Mouse (Mus musculus) forebrain, embryonic 13.5 days (tissue): ENCODE results near the gene Tnrc6a. TPM values are rescaled to one million over a fixed set of nuclear protein-coding genes. Genes with fewer than 3 reads are reported as not detected.

Source experiments
- ATAC-seq: fragments of 200-750 bp; cut with Nextera tagmentation; 2 replicates; pipeline ENCODE4 v1.8.0; 2017
- H3K27ac ChIP-seq: fragments of 300-500 bp; sonication (generic); 2 replicates; pipeline ENCODE4 v1.5.1; 2015; ENCODE audit warnings: inconsistent platforms, mild to moderate bottlenecking, moderate library complexity
- H3K27me3 ChIP-seq: fragments of 300-500 bp; sonication (generic); 2 replicates; pipeline ENCODE4 v1.6.1; 2015; ENCODE audit warnings: mild to moderate bottlenecking, inconsistent platforms
- H3K36me3 ChIP-seq: fragments of 300-500 bp; sonication (generic); 2 replicates; pipeline ENCODE4 v1.6.1; 2015; ENCODE audit warnings: mild to moderate bottlenecking, inconsistent platforms; ENCODE audit not compliant: poor library complexity, severe bottlenecking
- H3K4me1 ChIP-seq: fragments of 300-500 bp; sonication (generic); 2 replicates; pipeline ENCODE4 v1.6.1; 2015; ENCODE audit warnings: inconsistent platforms
- H3K4me2 ChIP-seq: fragments of 300-500 bp; sonication (generic); 2 replicates; pipeline ENCODE4 v1.6.1; 2015; ENCODE audit warnings: inconsistent platforms, mild to moderate bottlenecking, moderate library complexity
- H3K4me3 ChIP-seq: fragments of 300-500 bp; sonication (generic); 2 replicates; pipeline ENCODE4 v1.5.1; 2015; ENCODE audit warnings: mild to moderate bottlenecking, inconsistent platforms
- H3K9ac ChIP-seq: fragments of 300-500 bp; sonication (generic); 2 replicates; pipeline ENCODE4 v1.6.1; 2015; ENCODE audit warnings: mild to moderate bottlenecking, inconsistent platforms
- H3K9me3 ChIP-seq: fragments of 300-500 bp; sonication (generic); replicated peaks from 2 replicates; pipeline ENCODE4 v1.6.1; 2016; ENCODE audit warnings: inconsistent platforms
- whole genome bisulfite sequencing: fragments of 180-500 bp; shearing (Covaris S2); methylation state at CpG from one replicate; pipeline ENCODE4 v1.1.7; 2015; 5-methylcytosine and 5-hydroxymethylcytosine counted together
- polyA plus RNA-seq: library from polyadenylated mRNA; unstranded; fragments of >200 nt; fragmentation: Nextera tagmentation; extraction: Ambion mirVana; gene quantifications from 2 replicates; pipeline ENCODE4 v1.2.1, GENCODE M21; 2015

The Tnrc6a gene
- polyA plus RNA-seq, 1 experiment from 2014 or later, result 62.0 TPM

DNA sequence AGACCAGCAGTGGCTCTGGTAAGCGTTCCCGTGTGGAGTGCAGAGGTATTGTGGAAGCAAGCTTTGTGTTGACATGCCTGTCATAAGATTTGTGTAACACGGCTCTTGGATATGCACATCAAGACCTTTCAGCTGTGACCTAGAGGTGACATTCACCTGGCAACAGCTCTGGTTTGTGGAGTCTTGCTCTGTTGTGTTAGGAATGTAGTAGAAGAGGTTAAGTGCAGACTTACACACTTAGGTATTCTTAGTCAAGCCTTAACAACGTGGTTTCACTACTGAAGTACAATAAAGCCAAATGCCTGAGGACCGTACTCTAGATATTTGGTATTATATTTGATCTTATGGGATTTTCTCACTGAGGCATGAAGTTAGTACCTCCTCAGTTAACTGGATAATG is 48.4 kb downstream of the Tnrc6a start:
- WGBS, result 88% methylated on average over 5 of the region's 5 CpGs
- Histone ChIP-seq H3K9me3 (no peaks in the 10 kb centered on the region), H3K4me1 (no peaks in the 10 kb centered on the region), H3K4me2 (no peak overlapping the region), H3K27me3 (no peaks in the 10 kb centered on the region), H3K9ac (no peak overlapping the region), H3K4me3 (no peak overlapping the region), H3K27ac (no peak overlapping the region), H3K36me3 (peaks cover 76% of the 10 kb centered on the region)
- ATAC-seq, result no peak

DNA sequence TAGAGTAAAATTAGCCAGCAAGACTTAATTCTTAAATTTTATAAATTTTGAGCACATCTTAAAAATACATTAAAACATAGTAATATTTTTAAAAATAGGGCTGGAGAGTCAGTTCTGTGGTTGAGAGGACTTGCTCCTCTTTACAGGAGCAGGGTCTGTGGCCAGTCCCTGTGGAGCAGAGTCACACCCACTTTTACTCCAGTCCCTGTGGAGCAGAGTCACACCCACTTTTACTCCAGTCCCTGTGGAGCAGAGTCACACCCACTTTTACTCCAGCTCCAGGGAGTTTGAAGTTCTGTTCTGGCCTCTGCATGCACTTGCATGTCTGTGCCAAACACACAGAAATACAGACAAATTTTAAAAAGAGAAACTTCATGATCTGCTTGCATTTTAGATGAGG is 53.5 kb downstream of the Tnrc6a start:
- Histone ChIP-seq H3K36me3 (peaks cover 84% of the 10 kb centered on the region), H3K4me3 (no peak overlapping the region), H3K4me2 (no peak overlapping the region), H3K9ac (no peak overlapping the region), H3K27ac (no peak overlapping the region), H3K27me3 (no peaks in the 10 kb centered on the region), H3K9me3 (no peaks in the 10 kb centered on the region), H3K4me1 (no peaks in the 10 kb centered on the region)
- ATAC-seq, result no peak

DNA sequence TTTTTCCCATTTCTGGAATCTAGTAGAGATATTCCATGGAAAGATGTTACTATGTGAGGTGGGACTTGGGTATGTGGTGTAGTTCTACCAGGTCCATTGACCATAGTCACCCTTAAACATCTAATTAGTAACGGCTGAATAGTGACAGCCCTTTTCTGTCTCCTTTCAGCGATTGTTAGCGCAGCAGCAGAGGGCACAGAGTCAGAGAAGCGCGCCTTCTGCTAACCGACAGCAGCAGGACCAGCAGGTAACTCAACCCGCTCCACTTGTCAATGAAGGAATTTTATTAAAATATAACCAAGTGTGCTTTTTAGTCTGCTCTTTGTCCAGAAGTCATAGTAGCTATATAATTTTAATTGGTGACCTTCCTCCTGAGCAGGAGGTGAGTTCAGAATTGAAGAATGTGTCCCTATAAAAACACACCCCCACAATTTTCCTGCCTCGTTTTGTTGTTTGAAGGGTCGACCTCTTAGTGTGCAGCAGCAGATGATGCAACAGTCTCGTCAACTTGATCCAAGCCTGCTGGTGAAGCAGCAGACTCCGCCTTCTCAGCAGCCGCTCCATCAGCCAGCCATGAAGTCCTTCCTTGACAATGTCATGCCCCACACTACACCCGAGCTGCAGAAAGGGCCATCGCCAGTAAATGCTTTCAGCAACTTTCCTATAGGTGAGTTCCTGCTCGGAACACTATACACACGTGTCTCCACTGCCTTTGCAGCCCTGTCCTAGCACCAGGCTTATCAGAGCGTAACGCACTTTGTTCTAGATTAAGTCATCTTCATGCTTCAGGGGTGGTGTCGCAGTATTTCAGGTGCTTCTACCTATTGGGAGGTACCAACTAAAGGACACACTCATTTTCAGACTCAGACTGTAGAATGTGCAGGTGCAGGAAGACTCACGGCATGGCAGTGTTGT is 58.4 kb downstream of the Tnrc6a start:
- Histone ChIP-seq H3K36me3 (peaks cover 93% of the 10 kb centered on the region), H3K9ac (no peak overlapping the region), H3K9me3 (no peaks in the 10 kb centered on the region), H3K27me3 (no peaks in the 10 kb centered on the region), H3K27ac (no peak overlapping the region), H3K4me1 (no peaks in the 10 kb centered on the region), H3K4me3 (no peak overlapping the region), H3K4me2 (no peak overlapping the region)
- no peak for ATAC-seq
- 88% methylated on average over 20 of the region's 20 CpGs for WGBS

DNA sequence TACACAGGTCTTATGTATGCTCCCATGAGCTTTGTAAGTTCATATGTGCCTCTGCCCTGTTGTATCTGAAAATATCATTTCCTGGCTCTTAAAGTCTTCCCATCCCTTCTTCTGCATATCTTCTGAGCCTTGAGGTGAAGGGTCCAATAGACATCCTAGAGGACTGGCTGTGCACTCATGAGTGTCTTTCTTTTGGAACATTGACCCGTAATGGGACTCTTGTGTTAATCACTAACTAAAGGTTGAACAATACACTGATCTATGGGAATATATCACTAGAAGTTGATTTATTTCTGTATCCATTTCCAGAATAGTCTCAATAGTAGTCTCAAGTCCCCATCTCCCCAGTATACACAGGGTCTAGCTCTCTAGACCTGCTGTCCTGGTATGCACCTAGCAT is 61.2 kb downstream of the Tnrc6a start:
- Histone ChIP-seq H3K36me3 (peaks cover 99% of the 10 kb centered on the region), H3K4me2 (no peak overlapping the region), H3K27me3 (no peaks in the 10 kb centered on the region), H3K4me3 (no peak overlapping the region), H3K9me3 (no peaks in the 10 kb centered on the region), H3K27ac (no peak overlapping the region), H3K9ac (no peak overlapping the region), H3K4me1 (no peaks in the 10 kb centered on the region)
- 97% methylated on average over 1 of the region's 1 CpGs for WGBS
- no peak for ATAC-seq

DNA sequence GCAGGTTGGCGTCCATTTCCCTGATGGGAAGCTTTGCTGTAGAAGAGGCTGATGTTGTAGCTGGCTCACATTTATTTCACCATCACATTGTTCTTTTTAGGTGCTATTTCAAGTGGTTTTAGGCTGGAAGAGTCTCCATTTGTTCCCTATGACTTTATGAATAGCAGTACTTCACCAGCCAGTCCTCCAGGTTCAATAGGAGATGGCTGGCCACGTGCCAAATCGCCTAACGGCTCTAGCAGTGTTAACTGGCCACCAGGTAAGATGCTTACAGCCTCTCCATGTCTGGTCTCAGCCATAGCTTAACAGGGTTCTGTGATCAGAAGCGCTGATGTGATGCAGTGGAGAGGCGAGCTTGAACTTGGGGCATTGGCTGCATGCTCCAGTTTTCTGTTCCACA is 62.8 kb downstream of the Tnrc6a start:
- H3K27ac ChIP-seq, result no peak overlapping the region
- peaks cover 99% of the 10 kb centered on the region for H3K36me3 ChIP-seq
- H3K4me1 ChIP-seq, result no peaks in the 10 kb centered on the region
- H3K9me3 ChIP-seq, result no peaks in the 10 kb centered on the region
- WGBS, result 84% methylated on average over 6 of the region's 6 CpGs
- H3K27me3 ChIP-seq, result no peaks in the 10 kb centered on the region
- H3K9ac ChIP-seq, result no peak overlapping the region
- no peak overlapping the region for H3K4me3 ChIP-seq
- no peak overlapping the region for H3K4me2 ChIP-seq
- no peak for ATAC-seq

DNA sequence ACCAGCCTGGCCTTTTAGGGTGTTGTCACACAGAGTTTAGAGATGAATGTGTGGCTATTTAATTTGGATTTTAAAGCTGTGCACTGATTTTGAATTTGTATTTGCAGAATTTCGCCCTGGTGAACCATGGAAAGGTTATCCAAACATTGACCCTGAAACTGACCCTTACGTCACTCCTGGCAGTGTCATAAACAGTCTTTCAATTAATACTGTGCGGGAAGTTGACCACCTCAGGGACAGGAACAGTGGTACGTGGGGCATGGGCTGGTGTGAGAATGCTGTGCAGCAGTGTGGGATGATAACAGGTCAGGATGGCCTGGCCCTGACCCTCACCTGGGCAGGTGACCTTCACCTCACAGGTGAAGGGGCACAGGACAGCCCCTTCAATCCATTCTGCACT is 63.6 kb downstream of the Tnrc6a start:
- peaks cover 99% of the 10 kb centered on the region for H3K36me3 ChIP-seq
- H3K4me1 ChIP-seq, result no peaks in the 10 kb centered on the region
- no peak overlapping the region for H3K27ac ChIP-seq
- WGBS, result 95% methylated on average over 4 of the region's 4 CpGs
- no peak overlapping the region for H3K9ac ChIP-seq
- H3K4me3 ChIP-seq, result no peak overlapping the region
- no peak overlapping the region for H3K4me2 ChIP-seq
- ATAC-seq, result no peak
- no peaks in the 10 kb centered on the region for H3K27me3 ChIP-seq
- no peaks in the 10 kb centered on the region for H3K9me3 ChIP-seq

DNA sequence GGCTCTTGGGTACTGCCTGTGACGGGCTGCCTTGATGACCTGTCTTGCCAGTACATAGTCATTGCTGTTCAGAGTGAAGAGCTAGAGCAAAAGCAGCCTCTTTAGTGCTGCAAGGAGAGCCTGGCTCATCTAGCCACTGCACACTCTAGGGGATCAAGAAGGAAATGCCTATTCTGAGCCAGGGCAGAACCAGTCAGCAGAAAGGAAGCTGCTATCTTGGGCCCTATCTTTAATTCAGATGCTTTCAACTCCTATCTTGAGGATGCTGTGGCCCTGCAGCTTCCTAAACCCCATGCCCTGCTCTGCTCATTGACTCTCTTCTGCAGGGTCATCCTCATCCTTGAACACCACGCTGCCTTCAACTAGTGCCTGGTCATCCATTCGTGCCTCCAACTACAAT is 64.8 kb downstream of the Tnrc6a start:
- H3K9me3 ChIP-seq, result no peaks in the 10 kb centered on the region
- no peak overlapping the region for H3K4me3 ChIP-seq
- H3K9ac ChIP-seq, result no peak overlapping the region
- no peak overlapping the region for H3K4me2 ChIP-seq
- ATAC-seq, result no peak
- WGBS, result 93% methylated on average over 3 of the region's 3 CpGs
- no peaks in the 10 kb centered on the region for H3K4me1 ChIP-seq
- H3K27ac ChIP-seq, result no peak overlapping the region
- H3K27me3 ChIP-seq, result no peaks in the 10 kb centered on the region
- H3K36me3 ChIP-seq, result peaks cover 99% of the 10 kb centered on the region

DNA sequence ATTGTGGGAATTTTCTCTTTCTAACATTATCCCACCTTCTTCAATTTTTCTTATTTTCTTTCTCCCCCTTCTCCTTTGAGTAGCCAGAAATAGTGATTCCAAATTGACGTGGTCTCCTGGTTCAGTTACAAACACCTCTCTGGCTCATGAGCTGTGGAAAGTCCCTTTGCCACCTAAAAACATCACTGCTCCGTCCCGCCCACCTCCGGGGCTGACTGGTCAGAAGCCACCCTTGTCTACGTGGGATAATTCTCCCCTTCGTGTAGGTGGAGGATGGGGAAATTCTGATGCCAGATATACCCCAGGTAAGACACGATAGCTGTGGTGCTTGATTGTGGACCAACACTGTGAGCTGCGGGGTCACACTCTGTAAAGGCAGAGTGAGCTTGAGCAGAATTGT is 66.1 kb downstream of the Tnrc6a start:
- Histone ChIP-seq H3K4me1 (no peaks in the 10 kb centered on the region), H3K9ac (no peak overlapping the region), H3K27ac (no peak overlapping the region), H3K36me3 (peaks cover 96% of the 10 kb centered on the region), H3K4me3 (no peak overlapping the region), H3K4me2 (no peak overlapping the region), H3K9me3 (no peaks in the 10 kb centered on the region), H3K27me3 (no peaks in the 10 kb centered on the region)
- ATAC-seq, result no peak
- WGBS, result 97% methylated on average over 8 of the region's 8 CpGs

DNA sequence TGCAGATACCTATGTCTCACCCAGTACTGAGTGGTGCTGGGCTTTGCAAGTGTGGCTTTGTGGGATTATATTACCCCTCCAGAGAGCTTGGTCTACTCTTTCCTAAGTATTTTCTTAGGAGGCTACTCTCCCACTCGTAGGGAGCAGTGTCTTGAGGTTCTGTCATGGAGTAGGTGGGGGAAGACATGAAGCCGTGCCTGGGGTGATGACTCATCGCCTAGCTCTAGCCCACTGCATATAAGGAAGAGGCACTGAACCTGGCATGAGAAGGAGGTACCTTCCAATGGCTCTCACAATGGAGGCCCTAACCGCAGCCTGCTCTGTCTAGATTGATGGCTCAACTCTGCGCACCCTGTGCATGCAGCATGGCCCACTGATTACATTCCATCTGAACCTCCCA is 68.0 kb downstream of the Tnrc6a start:
- H3K4me2 ChIP-seq, result no peak overlapping the region
- no peak overlapping the region for H3K27ac ChIP-seq
- no peaks in the 10 kb centered on the region for H3K9me3 ChIP-seq
- no peak overlapping the region for H3K4me3 ChIP-seq
- H3K4me1 ChIP-seq, result no peaks in the 10 kb centered on the region
- H3K27me3 ChIP-seq, result no peaks in the 10 kb centered on the region
- 95% methylated on average over 5 of the region's 5 CpGs for whole genome bisulfite sequencing
- no peak overlapping the region for H3K9ac ChIP-seq
- H3K36me3 ChIP-seq, result peaks cover 91% of the 10 kb centered on the region
- ATAC-seq, result no peak

DNA sequence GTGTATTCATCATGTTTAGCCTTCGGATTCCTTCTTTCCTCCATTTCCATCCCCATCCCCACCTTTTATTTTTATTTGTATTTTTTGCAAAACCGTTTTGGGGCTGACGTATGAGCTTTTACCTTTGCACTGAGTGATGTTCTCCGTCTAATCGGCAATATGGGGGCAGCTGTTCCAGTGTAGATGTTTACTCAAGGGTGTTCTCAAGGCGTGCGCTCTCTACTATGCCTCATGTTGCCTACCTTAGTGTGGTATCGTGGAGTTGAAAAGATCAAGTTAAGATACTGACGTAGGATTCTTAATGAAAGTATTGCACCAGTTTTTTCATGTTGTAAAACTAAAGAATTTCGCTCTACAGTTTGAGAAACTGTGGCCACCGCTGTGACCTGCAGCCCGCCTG is 69.5 kb downstream of the Tnrc6a start:
- Histone ChIP-seq H3K9me3 (no peaks in the 10 kb centered on the region), H3K9ac (no peak overlapping the region), H3K36me3 (peaks cover 77% of the 10 kb centered on the region), H3K4me1 (no peaks in the 10 kb centered on the region), H3K27me3 (no peaks in the 10 kb centered on the region), H3K4me3 (no peak overlapping the region), H3K27ac (no peak overlapping the region), H3K4me2 (no peak overlapping the region)
- 96% methylated on average over 12 of the region's 12 CpGs for WGBS
- ATAC-seq, result no peak

DNA sequence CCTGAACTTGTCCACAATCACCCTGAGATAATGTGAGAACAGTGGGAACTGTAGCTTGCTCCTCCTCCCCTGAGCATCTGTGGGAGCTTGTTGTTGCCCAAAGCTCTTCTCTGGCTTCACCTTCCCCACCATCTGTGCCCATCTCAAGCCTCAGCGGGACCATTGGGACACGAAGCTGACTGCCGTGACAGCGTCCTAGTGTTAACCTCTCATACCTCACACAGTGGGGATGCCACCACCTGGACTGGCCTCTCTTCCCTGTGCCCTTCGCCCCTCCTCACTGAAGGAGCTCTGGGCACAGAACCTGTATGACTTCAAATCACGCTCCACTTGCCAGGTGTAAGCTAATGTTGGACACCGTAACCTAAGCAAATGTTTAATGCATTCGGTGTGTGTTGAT is 71.0 kb downstream of the Tnrc6a start:
- peaks cover 62% of the 10 kb centered on the region for H3K36me3 ChIP-seq

DNA sequence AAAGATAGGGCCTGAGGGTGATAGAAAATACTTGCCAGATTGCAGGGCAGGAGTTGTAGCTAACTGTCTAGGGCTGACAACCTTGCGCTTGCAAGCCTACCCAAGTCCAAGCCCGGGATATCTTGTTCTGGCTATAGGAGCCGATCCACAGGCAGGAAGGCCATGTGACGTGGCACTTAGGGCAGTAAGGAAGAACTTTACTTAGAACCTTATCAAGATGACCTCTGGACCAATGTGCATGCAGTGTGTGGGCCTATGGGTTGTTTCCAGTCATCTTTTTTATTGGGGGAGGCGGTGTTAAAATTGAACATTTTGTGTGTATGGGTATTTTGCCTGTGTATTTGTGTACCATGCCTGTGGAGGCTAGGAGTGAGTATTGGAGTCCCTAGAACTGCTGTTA is 72.7 kb downstream of the Tnrc6a start:
- ATAC-seq, result no peak

More for the DNA sequence above, 71.0 kb downstream of the Tnrc6a start:
- Histone ChIP-seq H3K27me3 (no peaks in the 10 kb centered on the region), H3K27ac (no peak overlapping the region), H3K9ac (no peak overlapping the region), H3K4me3 (no peak overlapping the region), H3K4me1 (no peaks in the 10 kb centered on the region), H3K4me2 (no peak overlapping the region), H3K9me3 (no peaks in the 10 kb centered on the region)
- ATAC-seq, result no peak
- WGBS, result 93% methylated on average over 8 of the region's 8 CpGs

DNA sequence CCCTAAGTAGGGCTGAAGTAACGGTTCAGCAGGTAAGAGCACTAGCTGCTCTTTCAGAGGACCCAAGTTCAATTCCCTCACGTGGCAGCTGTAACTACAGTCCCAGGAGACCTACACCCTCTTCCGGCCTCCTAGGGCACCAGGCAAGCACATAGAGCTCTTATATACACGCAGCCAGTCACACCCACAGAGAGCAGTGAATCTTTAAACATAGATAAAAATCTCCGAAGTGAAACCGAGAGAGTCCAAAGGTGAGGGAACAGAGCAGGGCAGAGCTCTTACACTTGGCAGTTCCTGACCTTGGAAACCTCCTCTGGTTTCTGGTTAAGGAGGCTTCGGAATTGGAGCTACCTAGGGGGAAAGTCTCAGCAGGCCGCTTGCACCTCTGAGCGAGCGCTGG is 75.0 kb downstream of the Tnrc6a start:
- Histone ChIP-seq H3K4me2 (no peak overlapping the region), H3K4me3 (no peak overlapping the region), H3K27ac (no peak overlapping the region), H3K9me3 (no peaks in the 10 kb centered on the region), H3K9ac (no peak overlapping the region), H3K27me3 (no peaks in the 10 kb centered on the region), H3K36me3 (peaks cover 24% of the 10 kb centered on the region), H3K4me1 (no peaks in the 10 kb centered on the region)
- 82% methylated on average over 10 of the region's 10 CpGs for WGBS
- no peak for ATAC-seq

More for the DNA sequence above, 72.7 kb downstream of the Tnrc6a start:
- Histone ChIP-seq H3K9ac (no peak overlapping the region), H3K27ac (no peak overlapping the region), H3K4me3 (no peak overlapping the region), H3K36me3 (peaks cover 44% of the 10 kb centered on the region), H3K27me3 (no peaks in the 10 kb centered on the region), H3K4me2 (no peak overlapping the region), H3K9me3 (no peaks in the 10 kb centered on the region), H3K4me1 (no peaks in the 10 kb centered on the region)
- 95% methylated on average over 5 of the region's 5 CpGs for WGBS
